Mouse (Mus musculus) E14TG2a.4 (cell line): ENCODE measurements around the gene Cbx4.

ENCODE experiments used
- H3K27me3 ChIP-seq: 2 replicates; pipeline ENCODE4 v1.6.1; 2014; ENCODE audit warnings: low read length, control low read depth; ENCODE audit not compliant: insufficient read depth
- H3K36me3 ChIP-seq: 2 replicates; pipeline ENCODE4 v1.6.1; 2014; ENCODE audit warnings: low read length, control low read depth; ENCODE audit not compliant: insufficient read depth
- H3K4me1 ChIP-seq: replicated peaks from 2 replicates; pipeline ENCODE4 v1.6.1; 2014; ENCODE audit warnings: low read depth, low read length, control low read depth
- H3K4me3 ChIP-seq: replicated peaks from 2 replicates; pipeline ENCODE4 v1.5.1; 2014; ENCODE audit warnings: mild to moderate bottlenecking, low read length
- H3K9me3 ChIP-seq: 2 replicates; pipeline ENCODE4 v1.6.1; 2014; ENCODE audit warnings: low read length, control low read depth
- CTCF ChIP-seq: conservative IDR thresholded peaks from 2 replicates; pipeline ENCODE4 v1.5.1; 2014; ENCODE audit warnings: low read length
- NANOG ChIP-seq: IDR thresholded peaks from 2 replicates; pipeline ENCODE4 v1.6.1; 2014; ENCODE audit warnings: borderline replicate concordance, low read length, mixed read lengths
- POU5F1 ChIP-seq: IDR thresholded peaks from 2 replicates; pipeline ENCODE4 v1.6.1; 2014; ENCODE audit warnings: low read length, borderline replicate concordance

The Cbx4 gene

GRCm38 (mm10) chr11:119043273-119043540 lies 42.8 kb downstream of the Cbx4 start:
- Histone ChIP-seq H3K27me3 (peaks cover 93% of the 10 kb centered on the region), H3K9me3 (no peaks in the 10 kb centered on the region), H3K4me3 (no peak overlapping the region), H3K36me3 (no peaks in the 10 kb centered on the region), H3K4me1 (peaks cover 67% of the 10 kb centered on the region)
- TF ChIP-seq CTCF = no peak
- TF ChIP-seq POU5F1 = no peak
- TF ChIP-seq NANOG = no peak

GRCm38 (mm10) chr11:119042466-119043272 lies 43.4 kb downstream of the Cbx4 start:
- Histone ChIP-seq H3K4me1 (peaks cover 67% of the 10 kb centered on the region), H3K9me3 (no peaks in the 10 kb centered on the region), H3K27me3 (peaks cover 93% of the 10 kb centered on the region), H3K36me3 (no peaks in the 10 kb centered on the region), H3K4me3 (peak overlapping the region; percentile 86)
- TF ChIP-seq NANOG = no peak
- TF ChIP-seq POU5F1 = no peak

GRCm38 (mm10) chr11:119041750-119042465 lies 44.1 kb downstream of the Cbx4 start:
- no peaks in the 10 kb centered on the region for H3K36me3 ChIP-seq
- H3K27me3 ChIP-seq = peaks cover 93% of the 10 kb centered on the region
- TF ChIP-seq CTCF (no peak), POU5F1 (no peak), NANOG (no peak)
- H3K4me1 ChIP-seq = peaks cover 65% of the 10 kb centered on the region
- H3K4me3 ChIP-seq = peak overlapping the region; percentile 86
- no peaks in the 10 kb centered on the region for H3K9me3 ChIP-seq

- Histone ChIP-seq H3K4me1 (peaks cover 65% of the 10 kb centered on the region), H3K4me3 (peak overlapping the region; percentile 86), H3K27me3 (peaks cover 93% of the 10 kb centered on the region), H3K36me3 (no peaks in the 10 kb centered on the region), H3K9me3 (no peaks in the 10 kb centered on the region)
- TF ChIP-seq POU5F1 = no peak
- no peak for TF ChIP-seq NANOG
- TF ChIP-seq CTCF = no peak
Measured at GRCm38 (mm10) chr11:119041325-119041716, 44.7 kb downstream of the Cbx4 start.

GRCm38 (mm10) chr11:119040600-119041324 lies 45.3 kb downstream of the Cbx4 start, which contains the start of gene Cbx8:
TSS of gene Cbx8 (minus strand) at chr11:119040969.
- Histone ChIP-seq H3K9me3 (no peaks in the 10 kb centered on the region), H3K4me1 (peaks cover 67% of the 10 kb centered on the region), H3K36me3 (no peaks in the 10 kb centered on the region), H3K4me3 (peak within 1 kb of the TSS; percentile 86), H3K27me3 (peaks cover 93% of the 10 kb centered on the region)
- TF ChIP-seq CTCF = no peak
- TF ChIP-seq POU5F1 = no peak
- no peak for TF ChIP-seq NANOG

GRCm38 (mm10) chr11:119039732-119040512 lies 46.1 kb downstream of the Cbx4 start:
- Histone ChIP-seq H3K36me3 (no peaks in the 10 kb centered on the region), H3K4me3 (peak overlapping the region; percentile 86), H3K4me1 (peaks cover 72% of the 10 kb centered on the region), H3K27me3 (peaks cover 93% of the 10 kb centered on the region), H3K9me3 (peaks cover 8% of the 10 kb centered on the region)
- TF ChIP-seq POU5F1 = no peak
- no peak for TF ChIP-seq NANOG
- TF ChIP-seq CTCF = no peak

- TF ChIP-seq POU5F1 (no peak), NANOG (no peak), CTCF (no peak)
- H3K4me1 ChIP-seq = peaks cover 77% of the 10 kb centered on the region
- no peak overlapping the region for H3K4me3 ChIP-seq
- H3K9me3 ChIP-seq = peaks cover 11% of the 10 kb centered on the region
- no peaks in the 10 kb centered on the region for H3K36me3 ChIP-seq
- H3K27me3 ChIP-seq = peaks cover 93% of the 10 kb centered on the region
Measured at GRCm38 (mm10) chr11:119038744-119039484, 47.1 kb downstream of the Cbx4 start.
